Mouse (Mus musculus): ENCODE measurements at regions not wholly inside any gene's neighbourhood (a gene's known extent, or its start where the extent isn't known, plus 50 kb on each side); places are given as distances from the start of the nearest gene placed in this dataset.

GRCm38 (mm10) chr1:121618550-121618949 lies 50.8 kb upstream of the Ddx18 start:
- no peak for DNase-seq (ENCODE audit: extremely low spot score)

All from embryo, embryonic 9.5 days (tissue).